Mouse (Mus musculus): ENCODE measurements around the gene Elovl5.

- TF ChIP-seq CTCF (IDR thresholded peaks at IDR 0.05; ENCODE audit: extremely low read depth, insufficient read depth, low read length) (no peak), POLR2A (IDR thresholded peaks at IDR 0.05; ENCODE audit: extremely low read depth, insufficient read depth, low read length) (no peak)
These were observed 11.6 kb downstream of the Elovl5 start for GRCm38 (mm10) chr9:77928769-77929168.

All from cortical plate, adult 2 months (tissue).